Mouse (Mus musculus) lung, postnatal 4 days (tissue): ENCODE measurements around the gene Rbfox2.
"Not testable (repeated sequence)": the region's sequence is repeated elsewhere in the genome, so short reads cannot be mapped to it uniquely, and the experiment has no call there.

Source experiments
- DNase-seq, 2 experiments: peaks; one replicate each; pipeline ENCODE4 v3.0.0; 2021

Rbfox2 gene

DNA sequence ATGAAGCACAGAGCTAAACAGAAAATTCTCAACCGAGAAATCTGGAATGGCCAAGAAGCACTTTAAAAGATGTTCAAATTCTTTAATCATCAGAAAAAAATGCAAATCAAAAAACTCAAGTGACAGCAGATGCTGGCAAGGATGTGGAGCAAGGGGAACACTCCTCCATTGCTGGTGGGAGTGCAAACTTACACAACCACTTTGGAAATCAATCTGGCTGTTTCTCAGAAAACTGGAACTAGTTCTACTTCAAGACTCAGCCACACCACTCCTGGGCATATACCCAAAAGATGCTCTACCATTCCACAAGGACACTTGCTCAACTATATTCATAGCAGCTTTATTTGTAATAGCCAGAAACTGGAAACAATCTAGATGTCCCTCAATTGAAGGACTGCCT lies 37.3 kb downstream of the Rbfox2 start:
- not testable (repeated sequence) for DNase-seq

DNA sequence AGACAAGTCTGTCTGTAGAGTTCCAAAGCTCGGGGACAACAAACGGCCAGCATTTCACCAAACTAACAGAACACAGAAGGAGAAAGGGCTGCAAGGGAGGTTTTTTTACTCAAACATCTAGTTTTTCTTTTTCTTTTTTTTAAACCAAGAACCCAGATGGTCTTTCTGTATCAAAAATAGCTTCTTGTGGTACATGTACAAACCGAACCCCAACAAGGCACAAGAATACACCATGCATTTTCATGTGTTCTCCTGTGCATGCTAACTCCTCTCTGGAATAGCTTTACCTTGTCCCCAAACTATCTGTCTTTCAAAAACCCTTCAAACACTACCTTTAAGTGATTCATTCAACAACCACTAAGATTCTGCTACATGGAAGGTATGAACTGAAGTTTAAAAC lies 38.4 kb downstream of the Rbfox2 start:
- no peak for DNase-seq

DNA sequence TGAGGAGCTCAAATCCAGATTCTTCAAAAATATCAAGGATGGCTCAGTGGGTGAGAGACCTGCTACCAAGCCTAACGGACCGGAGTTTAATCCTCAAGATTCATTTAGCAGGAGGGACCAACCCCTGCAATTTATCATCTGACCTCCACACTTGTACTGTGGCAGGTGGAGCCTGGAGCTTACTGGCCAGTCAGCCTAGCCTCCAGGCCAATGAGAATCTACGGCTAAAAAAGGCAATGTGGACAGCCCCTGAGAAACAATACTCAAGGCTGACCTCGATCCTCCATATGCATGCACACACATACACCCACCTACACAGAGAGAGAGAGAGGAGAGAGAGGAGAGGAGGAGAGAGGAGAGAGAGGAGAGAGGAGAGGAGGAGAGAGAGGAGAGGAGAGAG lies 41.5 kb downstream of the Rbfox2 start:
- DNase-seq = no peak

DNA sequence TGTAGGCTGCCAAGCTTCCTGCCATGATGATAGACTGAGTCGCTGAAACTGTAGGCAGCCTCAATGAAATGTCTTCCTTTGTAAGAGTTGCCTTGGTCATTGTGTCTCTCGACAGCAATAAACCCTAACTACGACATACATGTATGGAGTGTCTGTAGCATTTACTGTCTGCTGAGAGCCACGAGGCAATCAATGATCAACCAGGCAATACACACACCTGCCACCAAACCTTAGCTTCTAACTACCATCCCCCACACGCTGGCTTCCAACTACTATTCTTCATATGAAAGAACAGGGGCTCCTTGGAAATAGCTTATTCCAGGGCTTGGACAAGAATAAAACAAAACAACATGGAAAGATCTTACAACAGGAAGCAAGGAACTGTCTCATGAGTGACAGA lies 42.5 kb downstream of the Rbfox2 start:
- DNase-seq = no peak

DNA sequence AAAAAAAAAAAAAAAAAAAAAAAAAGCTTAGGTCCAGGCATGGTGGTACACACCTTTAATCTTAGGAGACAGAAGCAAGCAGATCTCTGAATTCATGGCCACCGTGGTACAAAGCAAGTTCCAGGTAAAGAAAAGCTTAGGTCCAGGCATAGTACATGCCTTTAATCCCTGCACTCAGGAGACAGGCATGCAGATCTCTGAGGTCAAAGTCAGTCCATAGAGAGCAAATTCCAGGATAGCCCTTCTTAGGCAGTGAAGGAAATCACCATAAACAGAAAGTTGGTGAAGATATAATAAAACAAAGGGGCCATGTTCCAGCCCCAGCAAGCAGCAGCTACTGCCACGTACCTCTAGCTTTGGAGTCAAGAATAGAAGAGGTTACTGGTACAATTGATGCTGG lies 44.0 kb downstream of the Rbfox2 start:
- DNase-seq = no peak

DNA sequence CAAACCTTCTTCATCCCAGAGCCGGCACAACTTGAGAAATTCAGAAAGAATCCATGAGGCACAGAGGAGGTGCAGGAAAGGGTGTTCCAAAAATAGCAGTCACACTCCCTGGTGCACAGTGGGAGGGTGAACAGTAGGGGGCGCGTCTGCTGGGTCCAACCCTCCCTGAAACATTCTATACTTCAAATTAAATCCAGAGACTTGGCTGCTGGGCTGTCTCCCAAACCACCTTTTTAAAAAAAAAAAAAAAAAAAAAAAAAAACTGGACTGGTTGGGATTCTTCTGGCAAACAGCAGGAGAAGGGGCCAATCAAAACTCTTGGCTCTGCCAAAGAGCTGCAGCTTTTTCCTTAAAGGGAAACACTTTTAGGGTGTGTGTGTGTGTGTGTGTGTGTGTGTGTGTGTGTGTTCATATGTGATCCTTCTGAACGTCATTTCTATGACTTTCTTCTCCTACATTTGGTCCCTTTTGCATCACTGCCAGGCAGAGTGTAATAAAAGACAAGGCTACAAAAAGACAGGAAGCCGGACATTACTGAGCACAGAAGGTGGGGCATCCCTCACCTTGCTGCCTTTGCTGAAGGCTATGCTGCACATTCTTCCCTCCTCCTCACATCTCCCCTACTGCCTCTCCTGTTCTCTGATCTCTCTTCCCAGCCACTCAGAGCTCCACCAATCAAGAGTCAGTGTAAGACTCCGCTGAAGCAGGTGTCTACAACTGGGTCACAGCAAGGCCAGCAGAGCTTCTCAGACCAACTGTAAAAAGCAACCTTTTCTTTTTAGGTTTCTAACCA lies 49.2 kb downstream of the Rbfox2 start:
- DNase-seq = peak; percentile 73 to 76

DNA sequence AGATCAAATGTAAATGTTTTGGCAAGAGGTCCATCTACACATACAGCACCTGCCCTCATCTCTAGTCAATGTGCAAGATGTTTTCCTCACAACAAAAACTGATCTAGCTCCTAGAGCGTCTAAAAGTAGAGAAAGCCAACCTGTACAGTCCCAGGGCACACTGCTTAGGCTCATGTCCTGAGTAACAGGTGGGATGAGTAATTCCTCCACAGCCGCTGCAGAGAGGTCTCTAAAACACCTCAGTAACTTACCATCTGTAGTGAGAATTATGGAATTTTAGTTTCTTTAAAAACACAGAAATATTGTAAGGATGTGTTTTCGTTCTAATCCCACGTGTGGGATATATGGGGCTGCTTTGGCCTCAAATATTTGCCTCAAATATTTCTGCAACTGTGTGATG lies 50.0 kb downstream of the Rbfox2 start:
- no peak for DNase-seq

DNA sequence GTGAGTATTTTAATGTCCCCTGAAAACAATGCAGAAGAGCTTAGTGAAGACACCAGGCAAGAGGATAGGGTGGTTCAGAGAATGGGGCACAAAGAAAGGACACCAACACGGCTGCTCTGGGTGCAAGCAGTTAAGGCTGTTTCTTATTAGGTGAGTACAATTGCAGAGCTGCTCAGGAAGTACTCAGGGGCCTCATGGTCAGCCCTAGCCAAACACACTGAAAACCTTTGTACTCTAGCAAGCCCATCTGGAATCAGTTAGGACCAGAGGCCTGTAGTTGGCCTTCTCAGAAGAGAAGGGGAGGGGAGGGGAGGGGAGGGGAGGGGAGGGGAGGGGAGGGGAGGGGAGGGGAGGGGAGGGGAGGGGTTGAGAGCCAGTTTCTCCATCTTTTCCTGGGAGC lies 52.2 kb downstream of the Rbfox2 start:
- no peak for DNase-seq

DNA sequence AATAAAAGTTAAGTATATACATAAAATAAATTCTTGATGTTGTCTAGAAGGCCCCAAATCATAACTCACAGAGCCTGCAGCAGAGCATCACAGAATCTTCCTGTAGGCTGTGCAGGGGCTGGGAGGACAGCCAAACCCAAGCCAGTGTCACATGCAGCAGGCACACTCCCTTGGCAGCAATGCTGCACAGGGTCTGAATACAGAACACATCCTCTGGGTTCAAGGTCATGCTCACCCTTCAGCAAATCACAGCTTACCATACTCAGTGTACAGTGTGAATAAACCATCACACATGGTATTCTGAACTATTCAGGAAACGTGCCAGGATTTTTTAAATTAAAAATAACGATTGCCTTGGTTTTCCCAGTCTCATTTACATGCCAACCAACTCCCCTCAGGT lies 52.7 kb downstream of the Rbfox2 start:
- peak in 1 of 2 experiments; percentile 56 for DNase-seq

DNA sequence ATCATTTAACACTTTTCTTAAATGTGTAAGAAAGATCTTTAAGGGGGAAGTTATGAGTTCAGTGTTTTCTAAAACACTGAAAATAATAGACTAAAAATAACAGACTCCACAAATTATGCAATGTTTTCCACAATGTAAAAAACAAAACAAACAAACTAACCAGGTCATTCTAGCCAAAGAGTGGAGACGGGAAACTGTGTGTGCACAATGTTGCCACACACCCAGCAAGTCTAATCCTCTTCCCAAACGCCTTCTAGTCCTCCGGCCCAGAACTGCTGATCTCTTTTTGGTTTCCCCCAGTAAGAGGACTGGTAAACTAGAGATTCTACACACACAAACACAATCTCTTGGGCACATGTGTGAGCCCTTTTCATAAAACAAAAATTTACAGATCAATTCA lies 55.1 kb downstream of the Rbfox2 start:
- DNase-seq = no peak

DNA sequence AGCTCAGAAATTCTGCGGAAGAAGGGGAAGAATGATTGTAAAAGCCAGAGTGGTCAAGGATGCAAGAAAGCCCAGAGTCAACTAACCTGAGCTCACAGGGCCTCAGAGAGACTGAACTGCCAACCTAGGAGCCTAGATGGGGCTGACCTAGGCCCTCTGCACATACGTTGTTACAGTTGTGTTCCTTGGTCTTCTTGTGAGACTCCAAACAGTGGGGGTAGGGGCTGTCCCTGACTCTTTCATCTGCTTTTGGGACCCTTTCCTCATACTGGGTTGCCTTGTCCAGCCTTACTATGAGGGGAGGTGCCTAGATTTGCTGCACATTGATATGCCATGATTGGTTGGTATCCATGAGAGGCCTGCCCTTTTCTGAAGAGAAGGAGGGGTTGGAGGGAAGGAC lies 56.0 kb downstream of the Rbfox2 start:
- DNase-seq = no peak

DNA sequence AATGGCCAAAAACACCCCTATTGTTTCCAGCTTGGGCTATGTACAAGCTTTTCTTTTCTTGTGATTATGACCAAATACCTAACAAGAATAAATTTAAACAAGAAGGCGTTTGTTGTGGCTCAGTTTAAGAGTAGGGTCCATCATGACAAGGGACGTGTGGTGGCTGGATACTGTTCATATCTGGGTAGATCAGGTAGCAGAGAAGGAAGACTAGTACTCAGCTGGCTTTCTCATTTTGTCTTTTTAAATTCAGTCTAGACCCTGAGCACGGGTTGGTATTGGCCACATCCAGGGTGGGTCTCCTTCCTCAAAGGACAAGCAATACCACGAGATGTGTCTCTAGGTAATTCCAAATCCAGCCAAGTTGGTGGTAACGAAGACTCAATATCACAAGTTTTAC lies 57.4 kb downstream of the Rbfox2 start:
- DNase-seq = no peak

DNA sequence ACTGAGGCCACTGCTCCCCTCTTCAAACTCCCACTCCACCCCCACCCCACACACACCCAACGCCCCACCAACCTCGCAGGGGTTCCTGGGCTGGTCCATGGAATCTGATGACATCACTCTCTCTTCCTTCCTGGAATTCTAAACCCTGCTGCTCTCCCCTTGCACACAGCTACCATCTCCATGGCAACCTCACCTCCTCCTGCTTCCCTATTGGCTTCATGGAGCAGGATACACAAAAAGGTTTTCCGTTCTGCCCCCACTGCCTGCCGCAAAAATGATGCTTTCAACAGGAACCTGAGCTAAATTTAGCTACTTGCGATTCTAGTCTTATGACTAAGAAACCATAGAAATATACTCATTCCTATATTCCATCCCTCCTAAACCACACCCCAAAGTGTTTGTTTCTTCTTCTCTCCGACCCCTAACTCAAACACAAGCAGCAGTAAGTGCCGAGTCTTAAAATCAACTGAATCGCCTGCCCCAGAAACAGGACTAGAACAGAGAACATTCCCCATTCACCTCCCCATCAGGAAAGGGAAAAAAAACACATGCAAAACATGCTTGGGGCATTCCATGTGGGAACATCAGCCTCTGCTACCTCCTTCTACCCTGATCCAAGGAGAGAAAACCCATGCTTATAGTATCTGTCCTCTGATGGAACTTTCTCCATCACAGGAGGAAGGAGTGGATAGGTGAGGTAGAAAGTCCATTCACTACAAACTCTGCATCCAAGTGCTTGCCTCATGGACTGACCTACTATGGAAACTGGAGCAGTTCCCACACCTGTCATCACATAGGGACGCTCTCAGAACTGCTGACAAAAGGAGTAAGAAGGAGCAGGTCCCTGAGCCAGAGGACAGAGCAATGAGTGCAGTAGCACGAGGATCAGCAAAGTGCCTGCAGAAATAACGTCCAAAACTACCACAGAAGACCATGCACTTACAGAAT lies 61.1 kb downstream of the Rbfox2 start:
- DNase-seq = peak; percentile 42 to 61

DNA sequence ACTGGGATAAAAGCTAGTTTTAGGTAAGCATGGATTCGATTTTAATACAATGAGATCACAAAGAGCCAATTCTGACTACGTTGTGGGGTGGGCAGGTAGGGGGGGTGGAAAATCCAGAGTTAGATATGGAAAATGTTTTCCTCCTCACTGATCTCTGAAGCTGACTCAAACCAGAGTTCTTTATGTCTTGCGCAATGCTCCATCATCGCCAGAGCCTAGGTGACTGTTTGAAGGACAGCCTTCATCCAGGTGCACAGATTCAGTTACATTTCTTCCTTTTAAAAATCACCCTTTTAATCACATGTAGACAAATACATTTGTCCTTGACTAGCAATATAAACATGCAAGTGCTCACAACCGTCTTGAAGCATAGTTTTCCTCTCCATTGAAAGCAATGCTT lies 62.2 kb downstream of the Rbfox2 start:
- no peak for DNase-seq

DNA sequence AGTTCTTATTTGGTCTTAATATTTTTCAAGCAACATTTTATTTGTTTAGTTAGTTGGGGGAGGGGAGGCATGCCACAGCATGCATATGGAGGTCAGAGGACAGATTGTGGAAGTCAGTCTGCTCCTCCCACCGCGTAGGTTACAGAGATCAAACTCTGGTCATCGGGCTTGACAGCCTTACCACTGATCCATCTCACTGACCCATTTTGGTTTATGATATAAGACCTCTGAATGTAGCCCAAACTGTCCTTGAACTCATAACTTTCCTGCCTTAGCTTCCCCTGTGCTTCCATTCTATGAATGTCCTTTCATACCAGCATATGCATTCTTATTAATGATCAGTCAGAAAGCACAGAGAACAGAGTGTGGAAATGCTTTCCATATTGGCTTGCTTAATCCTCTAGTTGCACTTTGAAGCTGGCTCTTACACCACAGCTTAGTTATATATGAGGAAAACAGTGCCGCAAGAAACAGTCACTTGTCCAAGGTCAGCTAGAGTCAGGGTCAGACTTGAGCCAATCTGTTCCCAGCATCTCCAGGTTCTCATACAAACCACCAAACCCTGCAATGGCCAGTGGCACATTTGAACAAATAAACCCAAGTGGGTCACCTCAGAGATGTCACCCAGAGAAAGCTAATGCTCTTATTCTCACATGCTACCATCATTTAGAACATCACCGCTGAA lies 62.8 kb downstream of the Rbfox2 start:
- no peak for DNase-seq

DNA sequence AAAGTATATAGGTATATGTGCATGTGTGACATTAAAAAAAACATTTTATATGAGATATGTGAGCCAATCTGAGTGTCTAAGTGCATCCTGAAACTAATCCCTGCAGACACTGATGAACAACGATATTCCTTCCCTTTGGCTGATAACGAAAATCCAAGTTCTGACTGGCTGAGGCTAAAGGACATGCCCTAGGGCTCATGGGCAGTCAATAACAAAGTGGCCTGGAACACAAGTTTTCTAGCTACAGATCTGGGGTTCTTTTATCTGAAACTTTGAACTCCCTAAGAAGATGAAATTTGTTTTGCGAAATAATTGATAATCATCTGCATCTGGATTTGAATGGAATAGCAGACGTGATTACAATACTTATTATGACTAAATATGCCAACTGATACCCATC lies 66.2 kb downstream of the Rbfox2 start:
- DNase-seq = no peak

DNA sequence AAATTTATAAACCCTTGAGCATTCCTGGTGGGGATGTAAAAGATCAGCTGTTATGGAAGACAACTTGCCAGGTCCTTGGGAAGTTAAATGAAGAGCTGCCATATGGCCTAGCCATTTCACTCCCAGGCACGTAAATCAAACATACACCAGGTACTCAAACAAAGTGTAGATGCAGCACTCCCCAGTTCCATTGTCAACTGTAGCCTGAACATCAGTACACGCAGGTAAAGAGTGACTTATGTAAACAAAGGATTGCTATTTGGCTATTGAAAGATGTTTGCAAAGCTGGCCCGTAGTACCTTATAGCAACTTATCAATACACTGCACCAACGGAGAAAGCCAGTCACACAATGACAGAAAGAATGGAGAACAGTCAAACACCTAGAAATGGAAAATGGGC lies 67.2 kb downstream of the Rbfox2 start:
- no peak for DNase-seq

DNA sequence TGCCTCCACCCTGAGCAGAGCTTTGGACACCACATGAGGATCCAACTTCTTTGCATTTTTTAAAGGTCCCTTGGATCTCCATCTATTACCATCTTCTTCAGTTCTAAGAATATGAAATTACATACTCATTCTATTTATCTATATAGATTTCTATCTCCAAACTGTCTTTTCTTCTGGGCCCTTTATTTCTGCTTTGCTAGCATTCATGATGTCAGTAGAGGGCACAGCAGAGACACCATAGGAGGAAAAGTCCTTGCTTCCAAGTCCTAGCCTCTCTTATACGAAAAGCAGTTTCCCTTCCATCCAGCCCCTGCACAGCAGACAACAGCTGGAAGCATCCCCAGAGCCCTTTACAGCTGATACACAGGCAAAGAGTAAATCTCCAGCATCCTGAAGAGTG lies 69.1 kb downstream of the Rbfox2 start:
- no peak for DNase-seq

DNA sequence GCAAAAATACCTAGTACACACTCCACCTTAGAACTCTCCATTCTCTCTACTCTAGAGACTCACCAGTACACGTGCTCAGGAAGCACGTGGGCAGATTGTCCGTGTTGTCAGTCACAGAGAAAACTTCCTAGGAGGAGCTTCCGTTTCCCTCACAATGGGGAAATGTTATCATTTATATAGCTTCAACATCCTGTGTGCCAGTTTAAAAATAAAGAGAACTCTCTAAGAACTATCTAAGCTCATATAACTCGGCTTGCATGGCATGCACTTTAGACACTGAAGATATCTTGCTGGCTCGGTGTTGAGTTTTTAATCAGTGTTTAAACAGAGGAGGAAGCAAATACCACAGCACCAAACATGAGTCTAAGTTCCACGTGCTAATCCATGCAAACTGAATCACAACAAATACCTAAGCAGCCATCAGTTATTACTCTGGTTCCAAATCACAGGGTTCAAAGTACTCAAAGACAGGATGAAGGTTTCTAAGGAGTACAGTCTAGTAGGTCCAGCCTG lies 70.7 kb downstream of the Rbfox2 start:
- peak in 1 of 2 experiments; percentile 32 for DNase-seq

DNA sequence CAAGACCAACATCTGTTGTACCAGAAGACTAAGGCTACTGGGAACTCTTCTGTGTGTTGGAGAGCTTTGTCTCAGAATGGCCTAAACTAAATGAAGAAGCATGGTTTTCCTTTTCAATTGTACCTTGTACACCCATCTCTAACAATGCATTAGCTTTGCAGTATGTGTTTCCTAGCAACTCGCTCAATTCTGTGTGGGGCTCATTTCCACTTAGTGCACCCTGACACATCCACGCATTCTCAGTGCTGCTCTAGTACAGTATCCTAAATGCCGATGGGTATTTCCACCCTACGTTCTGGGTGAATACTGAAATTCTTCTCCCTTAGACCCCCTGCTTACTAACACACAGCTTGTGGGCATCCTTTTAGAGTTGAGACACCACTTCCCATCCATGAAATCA lies 71.3 kb downstream of the Rbfox2 start:
- DNase-seq = no peak

DNA sequence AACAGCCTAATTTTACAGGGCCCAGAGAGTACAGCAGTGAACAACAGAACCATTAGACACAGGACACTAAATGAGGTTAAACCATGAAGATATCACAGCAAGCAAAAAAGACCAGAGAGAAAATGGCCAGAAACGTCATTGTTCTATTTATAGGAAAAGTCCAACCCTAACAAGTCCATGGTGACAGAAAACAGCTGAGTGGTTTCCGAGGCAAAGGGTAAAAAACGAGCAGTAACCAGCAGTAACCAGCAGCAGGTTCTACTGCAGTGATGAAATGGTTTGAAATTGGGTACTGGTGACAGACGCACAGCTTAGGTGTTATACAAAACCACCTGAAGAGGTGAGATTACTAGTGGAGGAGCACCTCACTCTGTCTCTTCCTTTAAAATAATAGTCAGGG lies 72.5 kb downstream of the Rbfox2 start:
- no peak for DNase-seq

DNA sequence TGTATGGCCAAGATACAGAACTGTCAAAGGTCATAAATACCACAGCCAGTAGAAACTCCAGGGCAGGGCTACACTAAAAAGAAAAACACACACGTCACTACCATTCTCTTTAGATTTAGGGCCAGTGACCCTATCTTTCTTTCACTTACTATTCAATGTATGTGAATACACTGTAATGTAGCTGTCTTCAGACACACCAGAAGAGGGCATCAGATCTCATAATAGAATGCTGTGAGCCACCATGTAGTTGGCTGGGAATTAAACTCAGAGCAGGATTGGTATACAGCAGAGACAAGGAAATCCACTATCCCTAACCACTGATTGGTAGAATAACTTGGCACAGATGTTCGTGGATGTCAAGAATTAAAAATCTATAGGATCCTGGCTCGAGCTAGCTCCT lies 76.7 kb downstream of the Rbfox2 start:
- DNase-seq = no peak

DNA sequence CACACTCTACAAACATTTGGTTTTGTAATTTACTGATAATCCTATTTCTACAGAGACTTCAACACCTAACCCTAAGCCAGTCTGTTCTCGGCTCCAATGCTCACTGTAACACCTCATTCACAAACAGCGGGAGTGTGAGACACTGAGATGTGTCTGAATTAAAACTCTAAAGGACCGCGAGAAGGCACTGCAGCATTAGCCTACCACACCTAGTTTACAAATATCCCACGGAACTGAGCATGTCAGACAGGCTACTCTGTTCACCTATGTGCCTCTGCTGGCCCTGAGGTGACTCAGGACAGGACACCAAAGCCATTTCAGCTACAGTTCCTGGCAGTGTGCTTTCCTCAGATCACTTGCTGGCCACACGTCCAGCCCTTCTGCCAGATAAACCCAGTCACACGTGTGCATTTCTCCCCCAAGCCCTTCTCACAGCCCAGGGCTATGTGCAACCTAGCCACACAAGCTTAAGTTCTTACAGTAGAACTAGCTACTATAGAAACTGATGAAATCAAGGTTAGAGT lies 79.9 kb downstream of the Rbfox2 start:
- DNase-seq = no peak
